Mouse (Mus musculus) c-Kit-positive CD71-positive TER-119-negative erythroid progenitor cells, embryonic 14.5 days (primary cell): ENCODE measurements around the gene Rbm47.

Experiments
- DNase-seq: peaks from one replicate; pipeline ENCODE4 v3.0.0-alpha.2; 2013; ENCODE audit warnings: low read depth

Gene Rbm47

GRCm38 (mm10) chr5:66062046-66062929, 110.6 kb downstream of the Rbm47 start:
- DNase-seq: no peak

GRCm38 (mm10) chr5:66061667-66062045, 111.3 kb downstream of the Rbm47 start:
- no peak for DNase-seq

- no peak for DNase-seq
Measured at GRCm38 (mm10) chr5:66058844-66059243, 114.1 kb downstream of the Rbm47 start.

- peak; percentile 23 for DNase-seq
Measured at GRCm38 (mm10) chr5:66056680-66057079, 116.2 kb downstream of the Rbm47 start.

GRCm38 (mm10) chr5:66054394-66054793, 118.5 kb downstream of the Rbm47 start:
- DNase-seq: no peak

DNA sequence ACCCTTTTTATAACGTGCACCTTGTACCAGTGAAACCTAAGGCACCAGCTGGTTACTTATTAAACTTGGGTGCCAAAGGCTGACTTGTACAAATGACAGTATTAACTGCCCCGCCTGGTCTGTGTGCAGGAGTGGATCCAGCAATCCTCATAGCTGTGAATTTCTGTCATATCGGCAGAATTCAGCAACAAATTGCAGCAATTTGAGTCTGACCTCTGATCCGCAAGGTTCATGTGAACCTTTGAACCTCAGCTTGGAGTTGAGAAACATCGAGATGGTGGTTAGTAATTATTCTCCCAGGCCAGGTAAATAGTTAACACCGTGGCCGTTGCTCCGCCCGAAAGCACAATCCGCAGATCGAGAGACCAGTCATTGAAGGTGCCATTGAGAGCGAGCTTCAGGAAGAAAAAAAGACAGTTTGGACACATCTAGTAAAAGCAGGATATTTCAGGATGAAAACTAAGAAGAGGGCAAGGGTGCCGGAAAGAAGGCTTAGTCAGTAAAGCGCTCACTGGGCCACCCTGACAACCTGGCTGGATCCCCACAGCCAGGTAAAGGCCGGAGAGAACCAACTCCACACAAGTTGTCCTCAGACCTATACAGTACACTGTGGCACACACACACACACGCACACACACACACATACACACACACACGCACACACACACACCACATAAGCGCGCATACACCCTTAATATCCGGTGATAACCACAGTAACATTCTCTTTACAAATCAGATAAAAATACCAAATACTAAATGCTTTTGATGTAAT, 120.0 kb downstream of the Rbm47 start:
- no peak for DNase-seq

- DNase-seq: no peak
Measured at GRCm38 (mm10) chr5:66050841-66051240, 122.1 kb downstream of the Rbm47 start.

- DNase-seq: no peak
Measured at GRCm38 (mm10) chr5:66046356-66046755, 126.6 kb downstream of the Rbm47 start.

DNA sequence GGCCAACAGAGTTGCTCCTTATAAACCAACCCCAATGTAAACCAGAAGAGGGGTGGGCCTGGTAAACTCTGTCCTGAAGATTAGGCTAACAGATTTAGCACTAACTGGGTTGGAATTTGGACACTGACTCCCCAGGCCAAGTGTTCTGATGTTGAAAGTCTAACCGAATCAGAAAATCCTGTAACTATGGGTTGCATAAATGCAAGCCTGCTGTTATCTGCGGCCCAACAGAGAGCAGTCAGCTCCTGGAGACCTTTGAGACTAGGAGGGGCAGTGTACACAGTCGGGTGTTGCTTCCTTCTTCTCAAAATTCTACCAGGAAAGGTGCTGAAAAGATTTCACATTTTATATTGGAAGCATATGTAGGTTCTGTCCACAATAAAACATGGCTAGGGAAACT, 129.0 kb downstream of the Rbm47 start:
- DNase-seq: no peak

GRCm38 (mm10) chr5:66042651-66043340, 130.1 kb downstream of the Rbm47 start:
- DNase-seq: no peak

- DNase-seq: no peak
Measured at GRCm38 (mm10) chr5:66040744-66041279, 132.1 kb downstream of the Rbm47 start.

GRCm38 (mm10) chr5:66039813-66040212, 133.1 kb downstream of the Rbm47 start:
- no peak for DNase-seq

DNA sequence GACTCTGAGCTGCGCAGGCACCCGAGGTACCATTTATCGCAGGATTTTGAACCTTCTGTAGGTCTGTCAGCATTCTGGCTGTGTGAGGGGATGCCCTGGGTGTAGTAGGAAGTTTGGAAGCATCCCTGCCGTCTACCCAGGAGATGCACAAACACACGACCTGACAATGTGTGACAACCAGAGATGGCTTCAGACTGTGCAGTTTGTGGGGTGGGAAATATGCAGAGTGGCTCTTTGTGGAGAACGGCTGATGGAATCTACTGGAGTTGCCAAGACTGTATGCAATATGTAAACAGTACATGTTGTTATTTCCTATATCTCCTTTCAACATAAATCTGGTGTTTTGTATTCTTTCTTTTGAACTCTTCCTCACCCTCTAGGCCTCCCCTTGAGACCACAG, 135.9 kb downstream of the Rbm47 start:
- no peak for DNase-seq

- DNase-seq: no peak
Measured at GRCm38 (mm10) chr5:66036440-66037054, 136.4 kb downstream of the Rbm47 start.

GRCm38 (mm10) chr5:66034375-66035195, 138.3 kb downstream of the Rbm47 start:
- DNase-seq: no peak

GRCm38 (mm10) chr5:66032826-66033225, 140.1 kb downstream of the Rbm47 start:
- no peak for DNase-seq

- no peak for DNase-seq
Measured at GRCm38 (mm10) chr5:66031699-66032098, 141.2 kb downstream of the Rbm47 start.

DNA sequence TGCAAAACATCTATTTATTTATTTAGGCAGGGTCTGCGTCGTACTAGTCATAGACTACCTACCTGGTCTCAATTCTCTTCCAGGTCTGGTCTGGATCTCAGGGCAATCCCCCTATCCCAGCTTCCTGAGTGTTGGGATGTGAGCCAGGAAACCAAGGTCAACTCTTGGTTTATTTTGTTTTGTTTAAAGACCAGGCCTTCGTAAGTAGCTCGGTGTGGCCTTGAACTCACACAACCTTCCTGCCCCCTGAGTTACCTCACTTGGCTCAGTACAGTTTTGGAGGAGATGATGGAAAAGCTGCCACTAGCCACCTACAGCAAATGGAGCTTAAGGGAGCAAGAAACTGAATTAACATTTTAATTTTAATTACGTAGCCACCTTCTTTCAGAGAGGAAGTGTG, 144.7 kb downstream of the Rbm47 start:
- no peak for DNase-seq

- no peak for DNase-seq
Measured at GRCm38 (mm10) chr5:66027206-66027605, 145.7 kb downstream of the Rbm47 start.

DNA sequence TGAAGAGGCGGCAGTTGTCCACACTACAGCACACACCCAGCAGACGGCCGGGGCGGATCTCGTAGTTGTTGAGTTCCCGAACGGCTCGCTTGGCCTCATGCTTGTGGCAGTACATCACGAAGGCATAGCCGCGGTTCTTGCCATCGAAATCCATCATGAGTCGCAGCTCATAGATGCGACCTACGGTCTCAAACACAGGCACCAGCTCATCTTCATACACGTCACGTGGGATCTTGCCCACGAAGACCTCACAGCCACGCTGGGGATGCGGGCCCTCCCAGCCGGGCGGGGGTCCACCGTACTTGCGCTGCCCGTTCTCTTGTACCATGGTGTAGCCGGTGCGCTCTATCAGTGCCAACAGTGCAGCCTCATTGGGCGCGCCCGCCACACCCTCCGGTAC, 146.1 kb downstream of the Rbm47 start:
- no peak for DNase-seq

DNA sequence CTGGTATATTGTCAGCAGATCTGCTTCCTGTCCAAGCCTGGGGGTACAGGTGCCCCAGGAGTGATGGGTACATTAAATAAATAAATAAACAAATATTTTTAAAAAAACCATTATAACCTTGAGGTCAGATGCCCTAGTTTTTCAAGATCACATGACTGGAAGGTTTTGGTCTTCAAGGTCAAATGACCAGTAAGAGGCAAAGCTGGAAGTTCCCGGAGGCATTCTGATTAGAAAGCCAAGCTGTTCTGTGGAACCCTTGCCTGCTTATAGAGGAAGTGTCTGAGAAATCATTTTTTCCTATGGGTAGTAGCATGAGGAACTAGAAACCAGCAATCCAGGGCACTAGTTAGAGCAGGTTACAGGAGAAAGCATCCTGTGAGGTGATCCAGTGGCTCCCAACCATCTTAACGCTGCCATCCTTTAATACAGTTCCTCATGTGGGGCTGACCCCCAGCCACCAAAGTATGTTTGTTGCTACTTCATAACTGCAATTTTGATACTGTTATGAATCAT, 157.4 kb downstream of the Rbm47 start:
- no peak for DNase-seq
